Mouse (Mus musculus) heart, postnatal 25 days (tissue): Measurements from ENCODE around the gene Camk1d. TPM values are rescaled to one million over a fixed set of nuclear protein-coding genes. Genes with fewer than 3 reads are reported as not detected.
"Not testable (repeated sequence)": the region's sequence is repeated elsewhere in the genome, so short reads cannot be mapped to it uniquely, and the experiment has no call there.

Experiments
- DNase-seq: peaks from one replicate; pipeline ENCODE4 v3.0.0; 2022; ENCODE audit warnings: low spot score
- intact Hi-C: fragments of 180-260 bp; cut with DNase I; formaldehyde crosslinking; loops from one replicate; pipeline ENCODE4 v1.15.1; 2025
- total RNA-seq, 2 experiments: library from RNA; stranded (reverse); gene quantifications; 2 replicates each; pipeline ENCODE4 v1.2.3; 2021

Camk1d gene
- total RNA-seq, 2 experiments from 2014 or later, result 4.6 to 5.3 TPM

DNA sequence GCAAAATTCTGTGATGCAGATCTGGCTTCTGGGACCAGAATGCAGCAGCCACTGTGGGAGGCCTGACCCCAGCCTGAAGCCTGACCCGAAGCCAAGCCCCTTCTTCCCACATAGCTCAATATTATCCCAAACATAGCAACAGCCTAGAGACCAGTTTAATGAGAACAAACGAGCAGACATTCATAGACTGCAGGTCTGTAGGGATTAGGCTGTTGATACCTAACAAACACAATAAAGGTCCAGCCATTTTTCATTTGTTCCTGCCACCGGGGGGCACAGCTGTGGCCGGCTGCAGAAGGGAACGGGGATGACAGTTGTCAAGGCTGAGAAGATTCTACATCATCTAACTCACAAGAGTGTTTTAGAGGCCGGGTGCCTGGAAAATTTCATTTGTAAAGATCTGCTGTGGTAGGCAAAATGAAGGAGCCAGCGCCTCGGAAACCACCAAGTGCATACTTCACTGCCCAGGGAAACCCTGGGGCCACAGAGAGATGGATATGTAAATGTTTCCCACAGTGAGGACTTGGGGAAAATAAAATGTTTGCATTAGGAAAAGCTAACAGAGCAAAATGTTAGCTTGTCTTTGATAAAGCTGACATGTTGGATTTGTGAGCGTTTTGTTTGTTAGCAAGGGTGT is 399.7 kb downstream of the Camk1d start:
- DNase-seq, result no peak
- intact Hi-C loops, result no loop called here

DNA sequence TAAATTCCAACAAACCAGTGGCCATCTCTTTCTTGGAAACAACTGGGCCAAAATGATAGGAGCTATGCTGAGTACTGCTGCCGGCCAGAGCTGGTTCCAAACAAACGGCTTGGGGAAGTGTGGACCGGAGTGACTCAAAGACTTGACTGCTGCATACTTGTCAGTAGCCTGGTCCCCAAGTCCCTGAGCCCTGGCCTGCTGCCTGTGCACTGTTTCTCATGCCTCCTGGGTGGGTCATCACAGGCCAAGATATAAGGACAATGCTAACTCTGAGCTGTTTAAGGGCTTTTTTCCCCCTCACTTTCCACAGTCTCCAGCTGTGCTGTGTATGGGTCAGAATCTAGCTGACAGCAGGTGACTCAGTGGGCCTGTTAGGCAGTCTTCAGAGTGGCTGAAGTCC is 409.2 kb downstream of the Camk1d start:
- intact Hi-C loops, result no loop called here
- no peak for DNase-seq

DNA sequence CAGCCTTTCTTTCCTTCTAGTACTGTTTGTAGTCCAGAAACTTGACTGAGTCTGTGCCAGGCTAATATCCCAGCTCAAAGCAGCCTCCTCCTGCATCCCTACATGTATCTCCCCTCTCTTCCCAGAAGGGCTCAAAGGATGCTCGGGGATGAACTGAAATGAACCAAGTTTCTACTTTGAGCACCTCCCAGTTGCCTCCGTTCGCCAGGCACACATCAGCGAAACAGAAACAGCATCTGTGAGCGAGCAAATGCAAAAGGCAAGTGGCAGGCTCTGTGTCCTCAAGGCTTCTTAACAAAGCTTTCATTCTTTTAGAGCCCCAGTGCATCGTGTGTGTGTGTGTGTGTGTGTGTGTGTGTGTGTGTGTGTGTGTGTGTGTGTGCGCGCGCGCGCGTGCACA is 409.9 kb downstream of the Camk1d start:
- DNase-seq, result no peak
- intact Hi-C loops, result no loop called here

DNA sequence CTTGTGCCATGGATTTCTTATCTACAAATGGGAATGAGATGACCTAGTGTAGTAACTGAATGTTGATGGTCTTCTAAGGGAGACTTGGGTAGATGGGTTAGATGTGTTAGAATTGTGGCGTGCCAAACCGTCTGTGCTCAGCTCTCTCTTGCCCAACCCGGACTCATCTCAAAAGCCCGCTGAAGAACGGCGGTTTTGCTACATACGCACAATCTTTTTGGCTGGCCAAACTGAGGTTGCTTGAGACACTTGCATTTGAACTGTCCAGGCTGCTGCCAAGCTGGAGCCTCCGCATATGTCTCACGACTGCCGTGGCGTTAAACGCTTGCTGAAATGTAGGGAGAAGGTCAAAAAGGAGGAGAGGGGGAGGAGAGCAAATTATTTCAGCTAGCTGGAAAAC is 413.0 kb downstream of the Camk1d start:
- intact Hi-C loops, result no loop called here
- DNase-seq, result no peak

DNA sequence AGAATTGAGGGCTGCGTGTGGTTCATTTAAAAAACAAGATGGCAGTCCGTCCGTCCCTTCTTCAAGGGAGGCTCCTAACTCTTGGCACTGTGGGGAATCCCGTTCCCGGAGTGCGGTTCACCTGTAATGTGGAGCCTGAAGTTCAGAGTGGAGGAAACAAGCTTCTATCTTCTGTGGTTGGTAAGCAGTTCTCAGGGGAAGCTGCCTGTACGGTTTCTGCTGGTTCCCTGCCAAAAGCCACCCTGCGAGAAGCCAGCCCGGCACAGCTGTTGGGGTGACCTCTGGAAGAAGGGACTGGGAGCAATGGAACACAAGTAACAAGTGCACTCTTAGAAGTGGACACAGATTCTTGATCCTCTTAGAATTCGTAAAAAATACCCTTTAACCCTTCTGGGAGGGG is 416.2 kb downstream of the Camk1d start:
- intact Hi-C loops, result no loop called here
- no peak for DNase-seq

DNA sequence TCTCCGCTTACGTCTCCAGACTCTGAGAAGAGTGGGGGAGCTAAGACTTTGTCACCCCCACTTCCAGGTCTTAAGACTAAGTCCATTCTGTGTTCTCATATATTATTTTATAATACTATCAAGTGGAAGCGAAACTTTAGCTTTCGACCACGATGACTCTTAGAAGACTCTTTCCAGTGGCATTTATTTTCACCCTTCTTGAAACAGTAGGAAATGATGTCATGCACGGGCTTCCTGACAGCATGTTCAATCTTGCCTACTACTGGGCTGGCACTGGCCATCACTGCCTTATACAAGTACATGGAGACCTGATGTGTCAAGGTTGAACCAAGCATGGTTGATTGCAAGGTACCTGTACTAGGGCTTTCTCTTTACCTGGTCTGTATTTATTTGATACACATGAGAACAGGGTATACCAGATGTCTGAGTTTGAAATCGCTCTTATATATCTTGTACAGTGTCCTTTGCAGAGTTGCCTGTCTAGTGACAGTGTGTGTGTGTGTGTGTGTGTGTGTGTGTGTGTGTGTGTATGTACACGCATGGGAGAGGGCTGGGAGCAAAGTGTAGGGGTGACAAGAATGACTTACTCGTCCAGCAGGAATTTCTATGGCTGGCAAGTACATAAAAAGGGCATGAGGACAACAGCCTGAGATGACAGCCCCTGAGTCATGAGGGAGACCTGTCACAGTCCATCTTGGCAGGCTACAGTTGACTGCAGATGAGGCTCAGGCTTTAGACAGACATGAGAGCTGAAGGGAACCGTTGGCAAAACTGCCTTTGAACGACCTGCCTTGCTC is 417.4 kb downstream of the Camk1d start:
- no peak for DNase-seq
- intact Hi-C loops, result no loop called here

DNA sequence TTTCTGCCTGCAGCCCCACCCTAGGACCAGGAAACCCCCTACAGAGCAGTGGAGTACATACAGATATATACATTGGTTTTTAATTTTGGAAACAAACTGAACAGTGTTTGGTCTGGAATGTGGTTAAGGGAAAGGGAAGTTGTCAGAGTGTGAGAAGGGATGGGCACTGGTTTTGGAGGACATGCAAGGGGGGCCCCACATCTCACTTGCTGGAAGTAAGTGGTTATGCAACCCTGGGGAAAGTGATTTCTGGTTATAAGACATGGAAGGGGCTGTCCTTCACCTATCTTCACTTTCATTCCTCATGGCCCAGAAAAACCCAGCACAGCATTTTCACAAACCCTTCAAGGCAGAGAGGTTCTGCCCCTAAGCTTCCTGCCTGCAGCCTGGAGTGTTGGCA is 419.2 kb downstream of the Camk1d start:
- no peak for DNase-seq
- intact Hi-C loops, result no loop called here

DNA sequence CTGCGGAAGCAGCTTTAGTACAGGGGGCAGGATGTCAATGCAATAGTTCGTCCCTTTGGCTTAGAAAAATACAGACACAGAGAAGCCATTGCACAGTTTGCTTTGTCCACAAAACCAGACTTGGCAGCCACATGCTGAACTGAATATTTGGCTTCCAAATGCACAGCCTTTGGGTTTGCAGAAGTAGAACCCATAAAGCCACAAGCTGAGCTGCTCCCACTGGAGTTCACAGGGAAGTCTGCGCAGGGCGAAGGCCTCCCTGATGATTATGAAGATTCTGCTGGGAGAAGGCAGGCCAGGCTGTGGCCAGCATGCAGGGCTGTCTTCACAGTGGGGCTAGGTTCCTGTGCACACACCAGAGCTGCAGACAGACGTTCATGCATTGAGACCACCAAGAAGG is 419.9 kb downstream of the Camk1d start:
- DNase-seq, result no peak
- intact Hi-C loops, result no loop called here

DNA sequence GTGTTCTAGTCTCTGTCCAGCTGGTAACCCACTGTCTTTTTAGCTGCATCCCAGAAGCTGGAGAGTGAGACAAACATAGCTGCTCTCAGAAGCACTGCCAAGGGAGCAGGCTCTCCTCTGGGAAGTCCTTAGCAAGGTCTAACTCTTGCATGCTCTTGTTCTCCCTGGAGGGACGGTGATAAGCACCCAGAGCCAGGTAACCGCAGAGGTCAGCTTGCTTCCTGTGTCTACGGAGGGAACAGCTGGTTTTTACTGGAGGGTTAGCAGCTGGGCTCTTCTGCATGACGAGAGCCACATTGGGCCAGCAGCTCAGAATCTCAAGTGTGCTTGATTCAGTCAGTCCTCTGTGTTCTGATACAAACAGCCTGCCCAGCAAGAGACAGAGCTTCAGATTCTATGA is 425.7 kb downstream of the Camk1d start:
- intact Hi-C loops, result no loop called here

DNA sequence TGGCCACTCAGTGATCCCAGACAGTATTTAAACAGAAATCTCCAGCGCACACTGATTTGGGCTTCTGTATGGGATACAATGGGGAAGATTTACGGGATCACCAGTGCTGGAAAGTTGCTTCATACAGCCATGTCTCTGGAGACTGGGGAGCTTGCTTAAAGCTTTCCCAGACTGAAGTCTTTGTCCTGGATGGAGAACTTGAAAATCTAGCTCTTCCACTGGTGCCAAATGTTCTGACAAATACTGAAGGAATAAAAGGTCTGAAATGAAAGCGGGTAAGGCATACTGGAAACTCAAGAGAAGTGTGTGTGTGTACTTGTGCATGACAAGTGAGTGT is 427.3 kb downstream of the Camk1d start:
- intact Hi-C loops, result no loop called here
- no peak for DNase-seq

More for the DNA sequence above, 425.7 kb downstream of the Camk1d start:
- DNase-seq, result no peak

DNA sequence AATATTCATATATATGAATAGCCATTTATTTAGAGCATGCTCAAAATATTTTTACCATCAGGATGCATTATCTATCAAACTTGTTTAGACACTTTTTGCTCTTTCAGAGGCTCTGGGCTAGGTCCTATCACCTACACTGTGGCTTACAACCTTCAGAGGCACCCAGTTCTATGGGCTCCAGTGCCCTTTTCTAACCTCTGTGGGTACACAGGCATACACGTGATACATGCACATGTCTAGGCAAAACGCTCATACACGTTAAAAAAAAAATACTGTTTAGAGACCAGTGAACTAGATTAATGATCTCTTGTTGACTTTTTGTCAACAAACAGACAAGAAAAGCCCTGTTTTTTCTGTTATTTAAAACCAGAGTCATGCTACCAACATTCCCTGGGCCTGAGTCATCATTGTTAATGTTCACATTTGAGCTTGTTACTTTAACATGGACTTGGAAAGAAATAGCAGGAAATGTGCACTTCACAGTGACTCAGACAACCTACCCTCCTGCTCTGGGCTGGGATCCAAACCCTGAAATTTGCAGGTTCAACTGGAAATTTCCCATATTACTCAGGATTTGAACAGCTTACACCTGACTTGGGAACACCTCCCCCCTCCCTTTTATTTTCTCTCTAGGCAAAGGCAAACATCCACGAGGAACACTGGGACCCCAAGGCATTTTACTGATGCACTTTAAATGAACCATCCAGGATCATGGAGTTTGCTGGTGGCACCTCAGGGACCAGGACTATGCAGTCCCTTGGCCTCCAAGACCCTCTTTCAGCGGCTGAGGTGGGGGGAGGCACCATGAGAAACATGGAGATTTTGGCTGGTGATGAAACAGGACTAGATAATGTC is 427.9 kb downstream of the Camk1d start:
- intact Hi-C loops, result no loop called here
- DNase-seq, result no peak

DNA sequence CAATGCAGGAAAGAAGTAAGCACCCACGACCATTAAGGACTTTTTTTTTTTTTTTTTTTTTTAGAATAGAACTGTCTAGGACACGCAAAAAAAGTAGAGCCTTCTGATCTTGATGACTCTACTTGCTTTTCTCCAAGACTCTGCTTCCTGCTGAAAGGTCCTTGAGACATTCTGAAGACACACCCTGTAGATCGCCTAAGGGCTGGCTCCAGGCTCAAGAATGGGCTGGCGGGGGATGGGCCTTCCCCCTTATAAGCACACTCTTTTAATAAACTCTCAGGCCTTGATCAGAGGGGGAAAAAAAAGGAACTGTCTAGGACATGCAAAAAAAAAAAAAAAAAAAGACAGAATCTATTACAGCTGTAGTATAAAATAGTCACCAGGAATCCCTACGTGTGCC is 430.0 kb downstream of the Camk1d start:
- no peak for DNase-seq
- intact Hi-C loops, result no loop called here

DNA sequence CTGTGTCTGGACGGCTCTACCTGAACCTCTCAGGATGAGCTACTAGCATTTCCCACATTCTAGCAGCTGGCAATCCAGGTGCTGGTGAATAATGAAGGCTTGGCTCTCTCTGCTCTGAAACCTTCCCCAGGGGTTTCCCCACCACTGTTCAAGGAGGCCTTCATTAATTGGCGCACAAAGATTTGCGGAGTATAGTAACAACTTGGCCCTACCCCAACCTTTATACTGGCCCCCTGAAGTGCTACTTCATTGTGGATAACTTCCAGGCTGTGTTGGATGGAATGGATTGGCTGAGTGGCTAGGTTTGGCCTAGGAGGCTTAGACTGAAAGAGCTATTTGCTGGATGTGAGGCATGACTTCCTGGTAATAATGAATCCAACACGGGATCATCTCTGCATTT is 431.7 kb downstream of the Camk1d start:
- intact Hi-C loops, result no loop called here
- no peak for DNase-seq

DNA sequence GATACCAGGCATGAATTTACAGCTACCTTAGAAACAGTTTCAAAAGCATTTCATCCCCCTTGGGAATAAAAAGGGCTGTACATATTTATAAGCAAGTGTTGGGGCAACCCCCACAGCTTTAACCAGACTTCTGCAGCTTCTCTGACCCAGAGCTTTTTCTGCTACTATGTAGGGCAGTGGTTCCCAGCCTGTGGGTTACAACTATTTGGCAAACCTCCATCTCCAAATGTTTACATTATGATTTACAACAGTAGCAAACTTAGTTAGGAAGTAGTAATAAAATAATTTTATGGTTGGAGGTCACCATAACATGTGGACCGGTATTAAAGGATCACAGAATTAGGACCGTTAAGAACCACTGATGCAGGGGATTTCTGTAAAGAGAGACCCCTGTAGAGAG is 446.3 kb downstream of the Camk1d start:
- intact Hi-C loops, result no loop called here
- no peak for DNase-seq

DNA sequence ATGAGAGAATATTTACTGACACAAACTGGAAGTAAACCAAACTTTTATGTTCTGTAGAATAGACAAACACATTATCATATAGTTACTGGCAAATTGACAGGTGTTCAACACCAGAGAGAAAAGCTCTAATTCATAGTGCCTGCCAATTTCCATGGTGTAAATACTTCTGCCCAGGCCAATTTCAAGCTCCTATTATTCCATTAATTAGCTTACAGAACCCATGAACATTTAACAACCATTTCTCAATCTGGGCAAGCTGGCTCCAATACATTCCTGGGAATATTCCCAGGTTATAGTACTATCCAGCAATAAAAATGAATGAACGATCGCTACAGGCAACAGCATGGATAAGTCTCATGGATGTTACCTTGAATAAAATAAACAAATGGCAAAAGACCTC is 452.0 kb downstream of the Camk1d start:
- intact Hi-C loops, result no loop called here
- DNase-seq, result no peak

DNA sequence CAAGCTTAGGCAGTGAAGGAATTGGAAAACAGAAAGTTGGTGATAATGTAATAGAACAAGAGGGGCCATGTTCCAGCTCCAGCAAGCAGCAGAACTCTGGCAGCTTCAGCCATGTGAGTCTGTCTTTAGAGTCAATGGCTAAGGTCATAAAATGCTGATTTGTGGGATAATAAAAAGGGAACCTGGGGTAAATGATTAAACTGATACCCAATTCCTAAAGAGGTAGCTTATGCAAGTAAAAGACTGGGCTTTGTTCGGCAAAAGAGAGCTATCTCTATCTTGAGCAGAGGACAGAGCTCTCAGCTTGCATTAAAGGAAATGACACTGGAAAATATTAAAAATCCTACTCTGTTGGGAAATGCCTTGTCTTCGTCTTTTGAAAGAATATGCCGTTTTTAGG is 456.1 kb downstream of the Camk1d start:
- DNase-seq, result no peak
- intact Hi-C loops, result no loop called here

DNA sequence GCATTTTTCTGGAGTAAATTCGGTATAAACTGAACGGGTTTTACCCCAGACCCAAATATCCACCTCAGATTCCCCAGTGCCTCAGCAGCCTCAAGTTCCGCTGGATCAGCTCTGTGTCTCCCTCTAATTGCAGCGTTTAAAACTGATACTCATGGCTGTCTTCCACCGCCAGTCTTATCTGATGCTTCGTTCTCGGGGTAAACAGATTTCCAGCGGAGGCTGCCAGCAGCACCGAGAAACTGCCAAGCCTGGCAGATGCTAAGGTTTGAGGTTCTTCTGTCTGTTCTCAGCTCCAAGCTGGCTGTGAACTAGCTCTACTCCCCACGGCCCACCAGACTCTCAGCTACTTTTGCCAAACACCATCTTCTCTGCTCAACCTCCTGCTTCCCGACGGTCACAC is 464.3 kb downstream of the Camk1d start:
- DNase-seq, result peak; percentile 51
- intact Hi-C loops, result no loop called here

DNA sequence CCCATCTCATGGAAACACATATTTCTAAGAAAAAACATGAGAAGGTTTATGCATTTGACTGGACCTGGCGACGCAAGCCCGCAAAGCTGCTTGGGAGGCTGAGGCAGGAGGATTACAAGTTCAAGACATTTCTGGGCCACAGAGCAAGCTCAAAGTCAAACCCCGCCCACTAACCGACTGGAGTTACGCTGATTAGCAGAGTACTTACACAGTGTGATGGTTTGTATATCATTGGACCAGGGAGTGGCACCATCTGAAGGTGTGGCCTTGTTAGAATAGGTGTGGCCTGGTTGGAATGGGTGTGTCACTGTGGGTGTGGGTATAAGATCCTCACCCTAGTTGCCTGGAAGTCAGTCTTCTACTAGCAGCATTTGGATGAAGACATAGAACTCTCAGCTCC is 465.1 kb downstream of the Camk1d start:
- intact Hi-C loops, DNase-seq: not testable (repeated sequence)
